Mouse (Mus musculus) E14TG2a.4 (cell line): ENCODE measurements around the gene Krt26.

Experiments
- CTCF ChIP-seq: conservative IDR thresholded peaks from 2 replicates; pipeline ENCODE4 v1.5.1; 2014; ENCODE audit warnings: low read length
- POU5F1 ChIP-seq: IDR thresholded peaks from 2 replicates; pipeline ENCODE4 v1.6.1; 2014; ENCODE audit warnings: low read length, borderline replicate concordance

- TF ChIP-seq CTCF = peak; percentile 46
- no peak for TF ChIP-seq POU5F1
These were observed 26.9 kb downstream of the Krt26 start for GRCm38 (mm10) chr11:99310882-99311281.
